Mouse (Mus musculus) bone marrow, adult 2 months (tissue): ENCODE data around the gene Tgif1.

Experiments used
- CTCF ChIP-seq: fragments of 200-500 bp; IDR thresholded peaks from 2 replicates; pipeline ENCODE4 v1.5.1; 2011; ENCODE audit warnings: low read length, control low read depth; ENCODE audit not compliant: control insufficient read depth, insufficient read depth
- POLR2A ChIP-seq: fragments of 200-500 bp; IDR thresholded peaks from 2 replicates; pipeline ENCODE4 v1.6.1; 2011; ENCODE audit warnings: low read depth, mild to moderate bottlenecking, control low read depth, low read length, borderline replicate concordance; ENCODE audit not compliant: control insufficient read depth

DNA sequence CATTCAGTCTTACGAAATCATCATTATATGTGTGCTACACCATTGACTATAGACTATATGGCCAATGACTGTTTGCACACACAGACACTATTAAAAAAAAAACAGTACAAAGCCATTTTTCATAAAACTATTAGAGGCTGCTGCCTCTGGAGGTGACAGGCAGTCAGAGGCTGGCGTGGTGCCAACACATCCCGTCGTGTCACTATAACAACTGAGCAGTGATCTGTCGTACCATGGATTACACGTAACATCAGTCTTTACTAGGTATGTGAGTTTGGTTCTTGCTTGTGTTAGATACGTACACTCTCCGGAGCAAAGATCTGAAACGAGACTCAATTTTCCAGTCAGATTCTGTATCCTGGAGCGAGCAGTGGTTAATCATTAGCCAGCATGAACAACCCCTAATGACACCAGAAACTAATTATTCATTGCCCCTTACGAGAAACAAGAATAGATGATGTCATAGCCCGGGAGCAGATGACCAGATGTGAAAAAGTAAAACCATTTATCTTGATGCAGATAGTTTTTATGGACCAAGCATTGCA is 3.6 kb upstream of the Tgif1 start:
- TF ChIP-seq CTCF (no peak), POLR2A (no peak)
